Mouse (Mus musculus) liver, adult 2 months (tissue): Measurements from ENCODE around the gene Tubb5. TPM values are rescaled to one million over a fixed set of nuclear protein-coding genes. Genes with fewer than 3 reads are reported as not detected.

Experiments
- DNase-seq: peaks from one replicate; pipeline ENCODE4 v3.0.0-alpha.2; 2011; ENCODE audit warnings: low read depth, low spot score; ENCODE audit errors: extremely low read depth
- H3K27ac ChIP-seq: fragments of 200-500 bp; replicated peaks from 2 replicates; pipeline ENCODE4 v1.5.1; 2012; ENCODE audit warnings: low read depth, mild to moderate bottlenecking, control low read depth, inconsistent platforms, low read length; ENCODE audit not compliant: insufficient read depth
- H3K27me3 ChIP-seq: fragments of 200-500 bp; 2 replicates; pipeline ENCODE4 v1.6.1; 2012; ENCODE audit warnings: mild to moderate bottlenecking, moderate library complexity, low read length, inconsistent platforms; ENCODE audit not compliant: control insufficient read depth, insufficient read depth
- H3K36me3 ChIP-seq: fragments of 200-500 bp; 2 replicates; pipeline ENCODE4 v1.6.1; 2012; ENCODE audit warnings: low read length, inconsistent platforms; ENCODE audit not compliant: control insufficient read depth, insufficient read depth
- H3K4me1 ChIP-seq: fragments of 200-500 bp; 2 replicates; pipeline ENCODE4 v1.6.1; 2011; ENCODE audit warnings: low read length; ENCODE audit not compliant: control insufficient read depth, insufficient read depth
- H3K4me3 ChIP-seq: fragments of 200-500 bp; 2 replicates; pipeline ENCODE4 v1.5.1; 2011; ENCODE audit warnings: low read depth, mild to moderate bottlenecking, control low read depth, low read length, moderate library complexity; ENCODE audit not compliant: insufficient read depth
- H3K79me2 ChIP-seq: fragments of 200-500 bp; 2 replicates; pipeline ENCODE4 v1.6.1; 2012; ENCODE audit warnings: inconsistent platforms, mild to moderate bottlenecking, low read length, moderate library complexity; ENCODE audit not compliant: control insufficient read depth, insufficient read depth
- H3K9ac ChIP-seq: fragments of 200-500 bp; 2 replicates; pipeline ENCODE4 v1.6.1; 2012; ENCODE audit warnings: low read depth, mild to moderate bottlenecking, control low read depth, inconsistent platforms, low read length
- CTCF ChIP-seq: fragments of 200-500 bp; IDR thresholded peaks from 2 replicates; pipeline ENCODE4 v1.5.1; 2011; ENCODE audit warnings: low read depth, low read length, control low read depth
- POLR2A ChIP-seq: fragments of 200-500 bp; IDR thresholded peaks from 2 replicates; pipeline ENCODE4 v1.6.1; 2011; ENCODE audit warnings: low read length, control low read depth; ENCODE audit not compliant: insufficient read depth; ENCODE audit errors: extremely low read depth
- WGBS: fragments of 180-500 bp; shearing (Covaris S2); methylation state at CpG from one replicate; pipeline ENCODE4 v1.1.7; 2018; 5-methylcytosine and 5-hydroxymethylcytosine counted together
- polyA plus RNA-seq: library from polyadenylated mRNA; depleted of rRNA; stranded (reverse); fragments of >200 nt; gene quantifications from 2 replicates; pipeline ENCODE4 v1.2.3, GENCODE M21; 2012
- total RNA-seq: library from RNA; depleted of rRNA; stranded (reverse); fragments of >200 nt; gene quantifications from 2 replicates; pipeline ENCODE4 v1.2.3, GENCODE M21; 2014

Gene Tubb5
- total and polyA plus RNA-seq, 2 experiments: 37.5 to 62.2 TPM

GRCm38 (mm10) chr17:35868961-35869345 is 30.8 kb upstream of the Tubb5 start:
- peak overlapping the region; percentile 84 for H3K27ac ChIP-seq
- peak overlapping the region; percentile 77 for H3K4me3 ChIP-seq
- DNase-seq: no peak
- no peaks in the 10 kb centered on the region for H3K79me2 ChIP-seq
- H3K36me3 ChIP-seq: no peaks in the 10 kb centered on the region
- WGBS: 47% methylated on average over 7 of the region's 7 CpGs
- peak overlapping the region; percentile 53; the same call in 1 of the 2 replicates for H3K9ac ChIP-seq
- TF ChIP-seq CTCF (no peak), POLR2A (no peak)
- H3K27me3 ChIP-seq: peaks cover 6% of the 10 kb centered on the region; the same call in 1 of the 2 replicates
- peaks cover 6% of the 10 kb centered on the region for H3K4me1 ChIP-seq

GRCm38 (mm10) chr17:35868165-35868820 is 30.2 kb upstream of the Tubb5 start:
- Histone ChIP-seq H3K79me2 (no peaks in the 10 kb centered on the region), H3K36me3 (no peaks in the 10 kb centered on the region), H3K27me3 (peaks cover 6% of the 10 kb centered on the region; the same call in 1 of the 2 replicates), H3K27ac (peak overlapping the region; percentile 84), H3K4me3 (peak overlapping the region; percentile 77), H3K9ac (peak overlapping the region; percentile 87), H3K4me1 (peaks cover 6% of the 10 kb centered on the region)
- no peak for TF ChIP-seq CTCF
- TF ChIP-seq POLR2A: no peak
- peak; percentile 10 for DNase-seq
- 54% methylated on average over 17 of the region's 17 CpGs for WGBS

- H3K27me3 ChIP-seq: peaks cover 6% of the 10 kb centered on the region; the same call in 1 of the 2 replicates
- peaks cover 6% of the 10 kb centered on the region for H3K4me1 ChIP-seq
- TF ChIP-seq POLR2A (no peak), CTCF (peak; percentile 33; the same call in 1 of the 2 replicates)
- peak overlapping the region; percentile 77 for H3K4me3 ChIP-seq
- peak overlapping the region; percentile 78 for H3K9ac ChIP-seq
- no peaks in the 10 kb centered on the region for H3K36me3 ChIP-seq
- no peaks in the 10 kb centered on the region for H3K79me2 ChIP-seq
- WGBS: 28% methylated on average over 26 of the region's 26 CpGs
- peak overlapping the region; percentile 65 for H3K27ac ChIP-seq
- peak; percentile 24 for DNase-seq
Measured at GRCm38 (mm10) chr17:35866911-35867890, 29.1 kb upstream of the Tubb5 start.

- no peak for DNase-seq
- Histone ChIP-seq H3K4me3 (peak overlapping the region; percentile 77), H3K36me3 (no peaks in the 10 kb centered on the region), H3K79me2 (no peaks in the 10 kb centered on the region), H3K4me1 (peaks cover 6% of the 10 kb centered on the region), H3K9ac (peak overlapping the region; percentile 78), H3K27me3 (peaks cover 6% of the 10 kb centered on the region; the same call in 1 of the 2 replicates), H3K27ac (peak overlapping the region; percentile 65)
- TF ChIP-seq POLR2A (0 out of 2 replicates have a peak, but pooled peaks have one; percentile 5), CTCF (no peak)
- WGBS: 2% methylated on average over 38 of the region's 38 CpGs
Measured at GRCm38 (mm10) chr17:35866281-35866831, 28.2 kb upstream of the Tubb5 start.

GRCm38 (mm10) chr17:35865481-35866280 is 27.6 kb upstream of the Tubb5 start, which contains the start of gene Ppp1r18:
Gene Ppp1r18, plus strand, starts transcription at chr17:35865593.
- TF ChIP-seq POLR2A: no peak
- TF ChIP-seq CTCF: no peak
- Histone ChIP-seq H3K9ac (peak within 1 kb of the TSS; percentile 78), H3K27me3 (peaks cover 6% of the 10 kb centered on the region; the same call in 1 of the 2 replicates), H3K27ac (peak within 1 kb of the TSS; percentile 65), H3K79me2 (no peaks in the 10 kb centered on the region), H3K4me1 (peaks cover 6% of the 10 kb centered on the region), H3K36me3 (no peaks in the 10 kb centered on the region), H3K4me3 (peak within 1 kb of the TSS; percentile 77)
- no peak for DNase-seq
- 3% methylated on average over 48 of the region's 48 CpGs for WGBS
